Mouse (Mus musculus): ENCODE data around the gene Zfp644. TPM values are rescaled to one million over a fixed set of nuclear protein-coding genes. Genes with fewer than 3 reads are reported as not detected.

Zfp644 gene
- polyA plus RNA-seq, 1 experiment = 22.2 TPM

DNA sequence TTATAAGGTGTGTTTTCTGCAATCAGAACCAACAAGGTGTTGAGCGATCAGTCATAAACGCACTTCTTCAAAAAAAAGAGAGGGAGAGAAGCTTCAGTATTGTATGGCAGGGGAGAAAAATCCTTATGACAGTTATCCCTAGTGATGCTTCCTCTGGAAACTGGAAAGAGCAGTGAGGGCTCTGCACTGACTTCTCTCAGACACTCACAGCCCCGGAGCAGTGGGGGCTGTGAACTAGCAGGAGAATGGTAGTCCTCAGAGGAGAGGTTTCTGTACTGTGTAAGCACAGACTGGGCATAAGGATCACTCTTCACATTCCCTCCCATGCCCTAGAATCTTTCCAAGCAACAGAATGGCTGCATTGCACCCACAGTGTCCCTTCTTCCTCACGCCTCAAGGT lies 122.0 kb downstream of the Zfp644 start:
- Histone ChIP-seq H3K27me3 (ENCODE audit: control insufficient read depth, insufficient read depth, low read length) (no peaks in the 10 kb centered on the region), H3K36me3 (ENCODE audit: control insufficient read depth, insufficient read depth, low read length) (no peaks in the 10 kb centered on the region), H3K27ac (ENCODE audit: control insufficient read depth, insufficient read depth, low read depth, low read length) (no peak overlapping the region), H3K4me3 (ENCODE audit: control insufficient read depth, low read depth, low read length) (no peak overlapping the region), H3K4me1 (ENCODE audit: control insufficient read depth, insufficient read depth, low read length) (peaks cover 3% of the 10 kb centered on the region)
- no peak for TF ChIP-seq CTCF (IDR thresholded peaks at IDR 0.05; ENCODE audit: control insufficient read depth, insufficient read depth, insufficient replicate concordance, low read depth, low read length)
- no peak for TF ChIP-seq POLR2A (IDR thresholded peaks at IDR 0.05; ENCODE audit: control insufficient read depth, low read depth, low read length)

DNA sequence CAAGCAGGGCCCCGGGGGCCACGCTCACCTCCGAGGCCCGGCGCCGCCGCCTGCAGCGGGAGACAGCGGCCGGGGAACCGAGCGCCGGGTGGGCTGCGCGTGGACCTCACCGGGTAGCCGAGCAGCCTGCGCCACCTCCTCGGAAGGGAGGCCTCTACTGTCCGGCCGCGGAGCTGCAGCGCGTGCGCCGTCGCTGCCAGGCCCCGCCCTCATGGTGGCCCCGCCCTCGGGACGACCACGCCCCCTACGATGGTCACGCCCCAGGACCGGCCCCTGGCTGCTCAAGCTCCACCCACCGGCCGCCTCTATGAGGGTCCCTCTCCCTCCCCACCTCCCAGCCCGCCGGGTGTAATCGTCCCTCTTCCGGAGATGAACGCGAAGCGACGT lies 122.5 kb downstream of the Zfp644 start:
- H3K4me1 ChIP-seq (ENCODE audit: control insufficient read depth, insufficient read depth, low read length) = peaks cover 3% of the 10 kb centered on the region
- no peaks in the 10 kb centered on the region for H3K36me3 ChIP-seq (ENCODE audit: control insufficient read depth, insufficient read depth, low read length)
- peak overlapping the region; percentile 80 for H3K4me3 ChIP-seq (ENCODE audit: control insufficient read depth, low read depth, low read length)
- H3K27me3 ChIP-seq (ENCODE audit: control insufficient read depth, insufficient read depth, low read length) = no peaks in the 10 kb centered on the region
- TF ChIP-seq POLR2A (IDR thresholded peaks at IDR 0.05; ENCODE audit: control insufficient read depth, low read depth, low read length) (peak; percentile 56), CTCF (IDR thresholded peaks at IDR 0.05; ENCODE audit: control insufficient read depth, insufficient read depth, insufficient replicate concordance, low read depth, low read length) (peak; percentile 53; the same call in 1 of the 2 replicates)
- no peak overlapping the region for H3K27ac ChIP-seq (ENCODE audit: control insufficient read depth, insufficient read depth, low read depth, low read length)

DNA sequence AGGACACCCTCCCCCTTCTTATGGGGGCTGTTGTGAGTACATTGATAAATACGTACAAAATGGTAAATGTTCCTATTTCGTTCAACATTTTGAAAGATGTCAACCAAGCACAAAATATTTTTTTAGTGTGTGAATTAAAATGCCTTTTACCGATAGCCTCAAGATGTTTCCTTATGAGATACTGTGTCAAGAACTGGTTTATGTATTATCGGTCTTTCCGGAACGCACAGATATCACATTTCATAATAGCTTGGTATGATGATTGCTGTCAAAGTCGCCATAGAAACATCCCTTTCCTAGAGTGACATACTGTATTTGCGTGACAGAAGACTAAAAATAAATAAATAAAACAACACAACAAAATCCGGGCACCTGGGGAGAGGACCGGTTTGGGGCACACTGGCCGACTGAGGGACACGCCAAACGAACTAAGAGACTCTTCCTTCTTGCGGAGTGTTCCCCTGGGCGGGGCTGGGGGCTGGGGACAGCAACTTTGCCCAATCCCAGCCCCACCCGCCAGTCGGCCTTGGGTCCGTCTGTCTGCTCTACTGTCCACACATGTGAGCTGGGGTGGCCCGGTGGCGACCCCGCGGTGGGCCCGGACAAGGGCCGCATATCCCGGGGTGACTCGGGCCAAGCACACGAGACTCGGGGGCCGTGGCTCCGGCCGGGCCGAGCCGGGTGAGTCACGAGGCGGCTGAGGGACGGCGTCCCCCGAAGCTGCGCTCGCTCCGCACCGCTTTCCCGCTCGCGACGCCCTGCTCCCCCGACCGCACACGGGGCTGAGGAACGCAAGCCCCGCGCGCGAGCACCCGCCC lies 123.1 kb downstream of the Zfp644 start:
- Histone ChIP-seq H3K36me3 (ENCODE audit: control insufficient read depth, insufficient read depth, low read length) (no peaks in the 10 kb centered on the region), H3K4me3 (ENCODE audit: control insufficient read depth, low read depth, low read length) (peak overlapping the region; percentile 80), H3K27me3 (ENCODE audit: control insufficient read depth, insufficient read depth, low read length) (no peaks in the 10 kb centered on the region), H3K4me1 (ENCODE audit: control insufficient read depth, insufficient read depth, low read length) (peaks cover 3% of the 10 kb centered on the region), H3K27ac (ENCODE audit: control insufficient read depth, insufficient read depth, low read depth, low read length) (no peak overlapping the region)
- TF ChIP-seq POLR2A (IDR thresholded peaks at IDR 0.05; ENCODE audit: control insufficient read depth, low read depth, low read length) = no peak
- no peak for TF ChIP-seq CTCF (IDR thresholded peaks at IDR 0.05; ENCODE audit: control insufficient read depth, insufficient read depth, insufficient replicate concordance, low read depth, low read length)

Other genes starting within 250 kb of the Zfp644 start
- gene Barhl2, start 239.1 kb downstream of the Zfp644 start, polyA plus RNA-seq (2012; rRNA removed) = 0.28 and 0.30 TPM in 2 replicates
- gene Gm17304, start 88.2 kb downstream of the Zfp644 start, polyA plus RNA-seq (2012; rRNA removed) = not detected in 2 replicates
- 6.7 and 8.9 TPM in 2 replicates for gene Hfm1, start 229.0 kb upstream of the Zfp644 start, polyA plus RNA-seq (2012; rRNA removed)

Data from testis, adult 2 months (tissue).